Mouse (Mus musculus): ENCODE results near the gene Rnf17. TPM values are rescaled to one million over a fixed set of nuclear protein-coding genes. Genes with fewer than 3 reads are reported as not detected.

The Rnf17 gene
- polyA plus RNA-seq, 1 experiment from 2014 or later, result 1.0 TPM

DNA sequence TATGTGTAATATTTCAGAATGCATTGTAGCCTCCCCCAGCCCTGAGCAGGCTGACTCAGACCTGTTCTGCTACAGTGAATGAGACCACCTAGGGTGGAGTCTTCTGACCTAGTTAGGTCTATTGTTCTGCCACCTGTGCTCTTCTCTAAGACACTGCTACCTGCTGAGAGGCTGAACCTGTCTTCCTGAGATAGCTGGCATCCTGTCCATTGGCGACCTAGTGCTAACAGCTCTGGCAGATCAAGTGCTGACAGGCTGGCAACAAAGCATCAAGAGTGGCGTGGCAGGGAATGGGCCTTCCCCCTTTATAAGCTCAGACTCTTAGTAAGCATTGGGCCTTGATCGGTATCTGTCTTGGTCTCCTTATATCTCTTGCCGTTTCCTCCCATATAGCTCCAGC is 148.6 kb downstream of the Rnf17 start:
- H3K4me1 ChIP-seq (replicated peaks; ENCODE audit: control insufficient read depth, insufficient read depth, low read length), result no peaks in the 10 kb centered on the region
- no peak overlapping the region for H3K4me3 ChIP-seq (replicated peaks; ENCODE audit: low read length)
- H3K9me3 ChIP-seq (ENCODE audit: control insufficient read depth, low read length), result no peaks in the 10 kb centered on the region
- no peak overlapping the region for H3K4me2 ChIP-seq (ENCODE audit: low read length)
- no peaks in the 10 kb centered on the region for H3K27me3 ChIP-seq (replicated peaks; ENCODE audit: control insufficient read depth, insufficient read depth, low read length)
- WGBS, result 87% methylated on average over 4 of the region's 4 CpGs
- peaks cover 6% of the 10 kb centered on the region for H3K36me3 ChIP-seq (ENCODE audit: control insufficient read depth, insufficient read depth)
- no peak overlapping the region for H3K9ac ChIP-seq (replicated peaks; ENCODE audit: low read depth, low read length)
- ATAC-seq, result no peak
- H3K27ac ChIP-seq (ENCODE audit: low read length), result no peak overlapping the region

DNA sequence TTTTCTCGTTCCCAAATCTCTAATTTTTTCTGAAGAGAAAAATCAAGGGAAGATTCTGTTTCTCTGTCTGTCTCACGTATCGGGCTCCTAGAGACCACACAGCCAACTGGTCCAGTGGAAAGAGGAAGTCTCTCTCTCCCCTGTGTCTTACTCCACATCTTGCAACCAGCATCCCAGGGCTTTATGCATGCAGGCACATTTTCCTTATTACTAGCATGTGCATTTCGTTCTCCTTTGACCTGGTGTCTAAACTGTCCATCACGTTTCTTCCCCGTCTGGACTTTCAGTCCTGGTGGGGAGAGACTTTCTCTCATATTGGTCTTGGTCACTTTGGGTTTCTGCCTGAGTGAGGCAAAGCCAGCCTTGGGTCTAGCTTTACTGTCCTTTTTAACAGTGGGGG is 150.5 kb downstream of the Rnf17 start:
- 91% methylated on average over 6 of the region's 6 CpGs for WGBS
- H3K4me2 ChIP-seq (ENCODE audit: low read length), result no peak overlapping the region
- H3K9ac ChIP-seq (replicated peaks; ENCODE audit: low read depth, low read length), result no peak overlapping the region
- H3K27ac ChIP-seq (ENCODE audit: low read length), result no peak overlapping the region
- no peaks in the 10 kb centered on the region for H3K4me1 ChIP-seq (replicated peaks; ENCODE audit: control insufficient read depth, insufficient read depth, low read length)
- H3K9me3 ChIP-seq (ENCODE audit: control insufficient read depth, low read length), result no peaks in the 10 kb centered on the region
- H3K4me3 ChIP-seq (replicated peaks; ENCODE audit: low read length), result no peak overlapping the region
- no peak for ATAC-seq
- no peaks in the 10 kb centered on the region for H3K27me3 ChIP-seq (replicated peaks; ENCODE audit: control insufficient read depth, insufficient read depth, low read length)
- H3K36me3 ChIP-seq (ENCODE audit: control insufficient read depth, insufficient read depth), result peaks cover 3% of the 10 kb centered on the region

- H3K4me1 ChIP-seq (replicated peaks; ENCODE audit: control insufficient read depth, insufficient read depth, low read length), result no peaks in the 10 kb centered on the region
- no peaks in the 10 kb centered on the region for H3K27me3 ChIP-seq (replicated peaks; ENCODE audit: control insufficient read depth, insufficient read depth, low read length)
- no peak for ATAC-seq
- WGBS, result 98% methylated on average over 7 of the region's 7 CpGs
- H3K4me2 ChIP-seq (ENCODE audit: low read length), result no peak overlapping the region
- no peaks in the 10 kb centered on the region for H3K9me3 ChIP-seq (ENCODE audit: control insufficient read depth, low read length)
- H3K36me3 ChIP-seq (ENCODE audit: control insufficient read depth, insufficient read depth), result peaks cover 3% of the 10 kb centered on the region
- no peak overlapping the region for H3K9ac ChIP-seq (replicated peaks; ENCODE audit: low read depth, low read length)
- no peak overlapping the region for H3K27ac ChIP-seq (ENCODE audit: low read length)
- no peak overlapping the region for H3K4me3 ChIP-seq (replicated peaks; ENCODE audit: low read length)
These were observed 150.9 kb downstream of the Rnf17 start for GRCm38 (mm10) chr14:56553331-56553730.

DNA sequence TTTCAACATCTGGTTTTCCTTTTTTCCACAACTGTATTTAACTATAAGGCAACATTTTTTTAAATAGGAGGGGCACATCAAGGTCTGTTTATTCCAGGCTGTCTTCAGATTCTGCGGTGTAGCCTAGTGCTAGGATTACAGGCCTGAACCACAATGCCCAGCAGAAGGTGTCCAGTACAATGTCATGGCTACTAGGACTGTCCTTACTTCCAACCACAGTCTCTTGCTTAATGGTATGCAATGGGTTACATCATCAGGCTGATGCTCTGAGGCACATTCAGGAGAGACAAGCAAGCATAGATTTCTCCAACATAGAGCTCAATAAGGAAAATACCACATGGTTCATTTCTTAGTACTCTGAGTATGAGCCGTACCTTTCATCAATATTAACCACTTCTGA is 152.3 kb downstream of the Rnf17 start:
- 96% methylated on average over 2 of the region's 2 CpGs for WGBS
- H3K9me3 ChIP-seq (ENCODE audit: control insufficient read depth, low read length), result no peaks in the 10 kb centered on the region
- H3K27ac ChIP-seq (ENCODE audit: low read length), result no peak overlapping the region
- H3K36me3 ChIP-seq (ENCODE audit: control insufficient read depth, insufficient read depth), result peaks cover 3% of the 10 kb centered on the region; the same call in 1 of the 2 replicates
- no peak overlapping the region for H3K9ac ChIP-seq (replicated peaks; ENCODE audit: low read depth, low read length)
- H3K27me3 ChIP-seq (replicated peaks; ENCODE audit: control insufficient read depth, insufficient read depth, low read length), result no peaks in the 10 kb centered on the region
- H3K4me2 ChIP-seq (ENCODE audit: low read length), result no peak overlapping the region
- H3K4me3 ChIP-seq (replicated peaks; ENCODE audit: low read length), result no peak overlapping the region
- no peak for ATAC-seq
- H3K4me1 ChIP-seq (replicated peaks; ENCODE audit: control insufficient read depth, insufficient read depth, low read length), result no peaks in the 10 kb centered on the region

DNA sequence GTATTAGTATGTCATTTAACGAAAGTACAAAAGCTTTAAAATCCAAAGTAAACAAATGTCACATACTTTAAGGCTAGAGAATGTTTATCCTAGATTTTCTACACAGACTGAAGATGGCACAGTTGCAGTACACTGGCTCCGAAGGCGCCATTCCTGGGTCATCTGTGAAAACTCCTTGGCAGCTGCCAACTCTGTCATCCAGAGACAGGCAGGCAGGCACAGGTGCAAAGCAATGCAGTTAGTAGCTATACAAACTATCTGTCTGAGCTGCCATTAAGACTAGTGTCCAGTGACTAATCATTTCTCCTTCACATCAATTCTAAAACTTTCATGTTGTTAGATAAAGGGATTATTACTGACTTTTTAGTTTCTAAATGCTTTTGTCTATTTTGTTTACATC is 156.8 kb downstream of the Rnf17 start:
- Histone ChIP-seq H3K27ac (ENCODE audit: low read length) (no peak overlapping the region), H3K36me3 (ENCODE audit: control insufficient read depth, insufficient read depth) (peaks cover 5% of the 10 kb centered on the region), H3K4me1 (replicated peaks; ENCODE audit: control insufficient read depth, insufficient read depth, low read length) (no peaks in the 10 kb centered on the region), H3K27me3 (replicated peaks; ENCODE audit: control insufficient read depth, insufficient read depth, low read length) (no peaks in the 10 kb centered on the region), H3K9ac (replicated peaks; ENCODE audit: low read depth, low read length) (no peak overlapping the region), H3K9me3 (ENCODE audit: control insufficient read depth, low read length) (no peaks in the 10 kb centered on the region), H3K4me3 (replicated peaks; ENCODE audit: low read length) (no peak overlapping the region), H3K4me2 (ENCODE audit: low read length) (no peak overlapping the region)
- ATAC-seq, result no peak
- WGBS, result 93% methylated on average over 3 of the region's 3 CpGs

- no peak for ATAC-seq
- peaks cover 2% of the 10 kb centered on the region for H3K36me3 ChIP-seq (ENCODE audit: control insufficient read depth, insufficient read depth)
- H3K27me3 ChIP-seq (replicated peaks; ENCODE audit: control insufficient read depth, insufficient read depth, low read length), result no peaks in the 10 kb centered on the region
- 83% methylated on average over 7 of the region's 7 CpGs for WGBS
- no peaks in the 10 kb centered on the region for H3K9me3 ChIP-seq (ENCODE audit: control insufficient read depth, low read length)
- no peak overlapping the region for H3K4me3 ChIP-seq (replicated peaks; ENCODE audit: low read length)
- no peak overlapping the region for H3K27ac ChIP-seq (ENCODE audit: low read length)
- no peak overlapping the region for H3K4me2 ChIP-seq (ENCODE audit: low read length)
- H3K4me1 ChIP-seq (replicated peaks; ENCODE audit: control insufficient read depth, insufficient read depth, low read length), result peaks cover 6% of the 10 kb centered on the region
- no peak overlapping the region for H3K9ac ChIP-seq (replicated peaks; ENCODE audit: low read depth, low read length)
These were observed 165.1 kb downstream of the Rnf17 start for GRCm38 (mm10) chr14:56567476-56567875.

GRCm38 (mm10) chr14:56569041-56569440 is 166.7 kb downstream of the Rnf17 start:
- H3K27me3 ChIP-seq (replicated peaks; ENCODE audit: control insufficient read depth, insufficient read depth, low read length), result no peaks in the 10 kb centered on the region
- no peak overlapping the region for H3K27ac ChIP-seq (ENCODE audit: low read length)
- peaks cover 6% of the 10 kb centered on the region for H3K4me1 ChIP-seq (replicated peaks; ENCODE audit: control insufficient read depth, insufficient read depth, low read length)
- ATAC-seq, result no peak
- H3K4me3 ChIP-seq (replicated peaks; ENCODE audit: low read length), result no peak overlapping the region
- no peaks in the 10 kb centered on the region for H3K36me3 ChIP-seq (ENCODE audit: control insufficient read depth, insufficient read depth)
- no peak overlapping the region for H3K4me2 ChIP-seq (ENCODE audit: low read length)
- 77% methylated on average over 4 of the region's 4 CpGs for WGBS
- no peaks in the 10 kb centered on the region for H3K9me3 ChIP-seq (ENCODE audit: control insufficient read depth, low read length)
- no peak overlapping the region for H3K9ac ChIP-seq (replicated peaks; ENCODE audit: low read depth, low read length)

- WGBS, result under 1% methylated on average over 59 of the region's 59 CpGs
- Histone ChIP-seq H3K27ac (ENCODE audit: low read length) (peak overlapping the region; percentile 74), H3K36me3 (ENCODE audit: control insufficient read depth, insufficient read depth) (no peaks in the 10 kb centered on the region), H3K4me2 (ENCODE audit: low read length) (peak overlapping the region; percentile 68), H3K9ac (replicated peaks; ENCODE audit: low read depth, low read length) (peak overlapping the region; percentile 69), H3K4me3 (replicated peaks; ENCODE audit: low read length) (peak overlapping the region; percentile 78), H3K9me3 (ENCODE audit: control insufficient read depth, low read length) (no peaks in the 10 kb centered on the region), H3K4me1 (replicated peaks; ENCODE audit: control insufficient read depth, insufficient read depth, low read length) (peaks cover 10% of the 10 kb centered on the region), H3K27me3 (replicated peaks; ENCODE audit: control insufficient read depth, insufficient read depth, low read length) (no peaks in the 10 kb centered on the region)
- peak; percentile 100 for ATAC-seq
These were observed 169.1 kb downstream of the Rnf17 start for GRCm38 (mm10) chr14:56571310-56572093.

DNA sequence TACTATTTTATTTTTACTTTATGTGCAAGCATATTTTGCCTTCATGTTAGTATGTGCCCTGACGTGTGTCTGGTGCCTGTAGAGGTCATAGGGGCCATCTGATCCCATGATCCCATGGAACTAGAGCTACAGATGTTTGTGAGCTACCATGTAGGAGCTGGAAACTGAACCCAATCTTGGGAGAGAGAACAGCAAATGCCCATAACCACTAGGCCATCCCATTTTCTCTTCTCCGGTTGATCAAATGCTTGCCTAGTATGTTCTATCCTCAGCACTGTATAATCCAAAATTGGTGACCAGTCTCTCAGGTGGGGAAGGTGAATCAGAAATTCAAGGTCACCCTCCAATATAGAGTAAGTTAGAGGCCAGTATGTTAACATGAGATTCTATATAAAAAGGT is 170.2 kb downstream of the Rnf17 start:
- Histone ChIP-seq H3K36me3 (ENCODE audit: control insufficient read depth, insufficient read depth) (no peaks in the 10 kb centered on the region), H3K27ac (ENCODE audit: low read length) (no peak overlapping the region), H3K4me3 (replicated peaks; ENCODE audit: low read length) (peak overlapping the region; percentile 78), H3K4me2 (ENCODE audit: low read length) (peak overlapping the region; percentile 43), H3K27me3 (replicated peaks; ENCODE audit: control insufficient read depth, insufficient read depth, low read length) (no peaks in the 10 kb centered on the region), H3K9me3 (ENCODE audit: control insufficient read depth, low read length) (no peaks in the 10 kb centered on the region), H3K4me1 (replicated peaks; ENCODE audit: control insufficient read depth, insufficient read depth, low read length) (peaks cover 10% of the 10 kb centered on the region), H3K9ac (replicated peaks; ENCODE audit: low read depth, low read length) (no peak overlapping the region)
- 70% methylated on average over 2 of the region's 2 CpGs for WGBS
- no peak for ATAC-seq
